Mouse (Mus musculus): ENCODE results near the gene Tbk1. TPM values are rescaled to one million over a fixed set of nuclear protein-coding genes. Genes with fewer than 3 reads are reported as not detected.

Tbk1 gene
- polyA plus RNA-seq, 1 experiment: 39.0 TPM

DNA sequence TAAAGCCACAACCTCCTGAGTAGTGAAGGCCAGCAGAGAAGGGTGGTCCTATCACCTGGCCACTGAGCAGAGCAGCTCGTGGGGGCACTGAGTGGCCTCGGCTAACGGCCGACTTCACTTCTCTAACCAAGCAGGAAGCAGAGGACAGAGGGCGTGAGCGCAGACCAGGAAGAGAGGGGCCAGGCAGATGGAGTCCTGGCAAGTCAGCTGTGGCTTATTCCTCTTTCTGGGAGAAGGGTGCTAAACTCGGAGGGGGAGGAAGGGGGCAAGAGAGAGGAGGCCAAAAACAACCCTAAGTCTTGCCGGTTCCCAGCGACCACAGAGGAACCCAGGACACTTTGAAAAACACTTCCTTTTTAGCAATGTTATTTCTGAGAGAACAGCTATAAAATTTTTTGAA, 10.0 kb upstream of the Tbk1 start:
- TF ChIP-seq CTCF (IDR thresholded peaks at IDR 0.05; ENCODE audit: borderline replicate concordance, insufficient read depth, low read length) (no peak), POLR2A (IDR thresholded peaks at IDR 0.05; ENCODE audit: low read depth, low read length) (no peak)
- Histone ChIP-seq H3K27ac (ENCODE audit: insufficient read depth, low read length) (no peak overlapping the region), H3K4me3 (ENCODE audit: insufficient read depth, low read length) (no peak overlapping the region), H3K4me1 (ENCODE audit: control insufficient read depth, insufficient read depth, low read length) (no peaks in the 10 kb centered on the region)

DNA sequence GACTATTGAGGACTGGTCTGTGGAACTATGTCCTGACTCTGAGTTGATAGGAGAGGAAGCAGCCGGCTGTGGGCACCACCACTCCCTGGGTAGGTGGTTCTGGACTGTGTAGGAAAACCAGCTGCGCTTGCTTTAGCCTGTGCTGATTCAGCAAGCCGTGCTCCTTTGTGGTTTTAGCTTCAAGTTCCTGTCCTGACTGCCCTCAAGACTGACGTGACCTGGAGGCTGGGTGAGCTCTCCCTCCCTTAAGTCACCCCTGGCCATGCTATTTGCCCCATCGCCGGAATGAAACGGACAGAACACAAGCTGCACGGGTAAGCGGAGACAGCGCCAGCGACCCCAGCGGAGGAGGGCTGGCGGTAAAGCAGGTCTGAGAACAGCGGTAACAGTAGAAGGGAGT, 4.5 kb upstream of the Tbk1 start:
- Histone ChIP-seq H3K27ac (ENCODE audit: insufficient read depth, low read length) (no peak overlapping the region), H3K4me3 (ENCODE audit: insufficient read depth, low read length) (no peak overlapping the region), H3K4me1 (ENCODE audit: control insufficient read depth, insufficient read depth, low read length) (peaks cover 4% of the 10 kb centered on the region; the same call in 1 of the 2 replicates)
- TF ChIP-seq CTCF (IDR thresholded peaks at IDR 0.05; ENCODE audit: borderline replicate concordance, insufficient read depth, low read length): no peak
- TF ChIP-seq POLR2A (IDR thresholded peaks at IDR 0.05; ENCODE audit: low read depth, low read length): no peak

DNA sequence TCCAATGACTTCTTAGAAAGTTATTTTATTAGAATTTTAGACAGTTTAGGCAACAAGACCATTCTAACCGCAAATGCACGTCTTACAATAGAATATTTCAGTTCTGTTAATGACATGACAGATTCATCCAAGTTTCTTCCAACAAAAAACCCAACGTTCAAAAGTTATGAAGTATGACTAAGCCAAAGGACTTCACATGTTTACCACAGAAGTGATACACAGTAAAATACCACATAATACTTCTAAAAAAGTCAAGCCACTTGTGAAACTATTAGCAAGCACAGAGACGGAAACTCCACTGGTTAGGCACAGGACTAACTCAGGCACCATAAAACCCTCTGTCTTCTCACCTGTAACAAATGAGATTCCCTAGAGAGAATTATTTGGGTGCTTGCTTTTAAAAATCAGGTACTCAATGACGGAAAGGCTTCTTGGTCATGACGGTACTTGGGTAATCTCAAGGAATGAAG, 819 bp upstream of the Tbk1 start:
- peaks cover 4% of the 10 kb centered on the region; the same call in 1 of the 2 replicates for H3K4me1 ChIP-seq (ENCODE audit: control insufficient read depth, insufficient read depth, low read length)
- H3K4me3 ChIP-seq (ENCODE audit: insufficient read depth, low read length): peak overlapping the region; percentile 67
- TF ChIP-seq CTCF (IDR thresholded peaks at IDR 0.05; ENCODE audit: borderline replicate concordance, insufficient read depth, low read length) (no peak), POLR2A (IDR thresholded peaks at IDR 0.05; ENCODE audit: low read depth, low read length) (no peak)
- peak overlapping the region; percentile 94 for H3K27ac ChIP-seq (ENCODE audit: insufficient read depth, low read length)

DNA sequence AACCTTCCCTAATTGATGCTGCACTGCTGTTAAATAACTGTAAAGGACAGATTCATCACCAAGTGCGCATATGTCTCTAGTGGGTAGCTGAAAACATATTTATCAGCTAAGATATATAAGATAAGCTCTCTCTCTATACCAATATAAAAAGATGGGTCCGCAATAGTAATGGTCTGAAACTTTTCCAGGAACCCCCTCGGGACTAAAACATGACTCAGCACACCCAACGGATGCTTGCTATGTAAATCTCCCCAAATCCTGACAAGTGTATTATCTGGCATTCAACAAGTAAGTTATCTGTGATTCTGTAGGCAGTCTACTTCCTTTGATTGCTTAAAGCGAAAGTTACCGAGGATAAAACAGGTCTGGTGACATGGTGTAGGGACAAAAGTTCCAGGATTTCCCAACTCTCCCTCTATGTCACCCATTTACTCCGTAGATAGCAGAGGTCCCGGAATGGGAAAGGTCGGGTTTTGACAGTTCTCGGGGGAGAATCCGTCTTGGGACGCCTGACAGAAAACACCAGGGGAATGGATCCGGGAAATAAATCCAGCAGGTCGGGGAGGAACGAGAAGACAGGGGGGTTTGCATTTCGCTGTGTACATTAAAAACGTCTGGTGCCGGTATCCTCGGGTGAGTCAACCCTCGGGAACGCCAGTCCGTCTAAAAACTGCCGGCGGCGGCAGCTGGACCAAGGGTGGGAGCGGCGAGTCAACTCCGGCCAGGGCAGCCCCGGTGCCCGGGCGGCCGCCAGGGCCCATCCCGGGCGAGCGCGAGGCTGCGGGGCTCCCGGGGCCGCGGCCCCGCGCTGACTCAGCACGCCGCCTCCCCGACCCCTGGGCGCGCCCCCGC, 570 bp downstream of the Tbk1 start:
- H3K27ac ChIP-seq (ENCODE audit: insufficient read depth, low read length): peak overlapping the region; percentile 93
- no peak for TF ChIP-seq CTCF (IDR thresholded peaks at IDR 0.05; ENCODE audit: borderline replicate concordance, insufficient read depth, low read length)
- TF ChIP-seq POLR2A (IDR thresholded peaks at IDR 0.05; ENCODE audit: low read depth, low read length): no peak
- H3K4me3 ChIP-seq (ENCODE audit: insufficient read depth, low read length): peak overlapping the region; percentile 88
- peaks cover 4% of the 10 kb centered on the region; the same call in 1 of the 2 replicates for H3K4me1 ChIP-seq (ENCODE audit: control insufficient read depth, insufficient read depth, low read length)

DNA sequence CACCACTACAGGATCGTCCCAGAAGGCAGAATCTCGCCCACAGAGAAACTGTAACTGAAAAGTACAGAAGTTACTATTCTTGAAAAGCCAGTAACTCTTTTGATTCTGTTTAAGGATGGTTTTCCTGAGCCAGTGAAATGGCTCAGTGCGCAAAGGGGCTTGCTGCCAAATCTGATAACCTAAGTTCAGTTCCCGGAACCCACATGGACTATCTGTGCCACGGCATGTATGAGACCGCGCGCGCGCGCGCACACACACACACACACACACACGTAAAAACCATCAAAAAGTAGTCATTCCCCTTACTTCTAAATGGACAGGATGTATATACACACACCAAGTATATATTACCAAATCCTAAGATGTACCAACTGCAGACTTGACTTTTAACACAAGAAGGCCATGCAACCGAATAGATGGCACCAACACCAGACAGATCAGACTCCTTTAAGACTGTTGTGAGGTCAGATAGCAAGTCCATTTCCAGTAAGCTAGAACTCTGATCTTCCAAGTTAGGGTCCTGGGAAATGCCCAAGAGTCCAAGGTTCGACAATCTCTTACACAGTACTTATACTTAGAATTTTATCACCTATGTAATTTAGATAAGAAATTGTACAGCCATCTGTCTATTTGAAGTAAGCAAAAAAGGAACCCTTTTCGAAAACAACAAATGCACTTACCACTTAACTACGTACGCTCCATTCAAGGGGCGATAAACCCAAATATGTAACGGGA, 1.4 kb downstream of the Tbk1 start:
- Histone ChIP-seq H3K27ac (ENCODE audit: insufficient read depth, low read length) (0 out of 2 replicates have a peak overlapping the region, but pooled peaks have one; percentile 93), H3K4me3 (ENCODE audit: insufficient read depth, low read length) (peak overlapping the region; percentile 88), H3K4me1 (ENCODE audit: control insufficient read depth, insufficient read depth, low read length) (peaks cover 4% of the 10 kb centered on the region; the same call in 1 of the 2 replicates)
- TF ChIP-seq POLR2A (IDR thresholded peaks at IDR 0.05; ENCODE audit: low read depth, low read length) (no peak), CTCF (IDR thresholded peaks at IDR 0.05; ENCODE audit: borderline replicate concordance, insufficient read depth, low read length) (no peak)

DNA sequence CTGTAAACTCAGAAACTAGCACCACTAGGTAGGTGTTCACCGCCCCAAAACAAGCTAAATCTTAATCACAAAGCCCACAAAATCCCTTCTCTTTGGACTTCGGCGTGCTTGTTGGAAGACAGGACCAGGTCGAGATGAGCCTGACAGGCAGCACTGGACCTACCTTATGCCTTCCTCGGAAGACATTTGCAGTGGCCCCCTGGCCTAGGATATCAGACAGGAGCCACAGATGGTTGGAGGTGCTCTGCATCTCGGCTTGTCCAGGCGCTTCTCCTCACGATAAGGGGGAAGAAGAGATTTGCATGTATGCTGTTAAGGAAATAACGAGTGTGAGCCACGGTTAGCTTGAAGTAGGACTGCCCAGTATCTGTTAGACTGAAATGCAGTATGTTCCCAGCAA, 2.6 kb downstream of the Tbk1 start:
- TF ChIP-seq CTCF (IDR thresholded peaks at IDR 0.05; ENCODE audit: borderline replicate concordance, insufficient read depth, low read length) (no peak), POLR2A (IDR thresholded peaks at IDR 0.05; ENCODE audit: low read depth, low read length) (no peak)
- Histone ChIP-seq H3K4me3 (ENCODE audit: insufficient read depth, low read length) (no peak overlapping the region), H3K4me1 (ENCODE audit: control insufficient read depth, insufficient read depth, low read length) (peaks cover 4% of the 10 kb centered on the region; the same call in 1 of the 2 replicates), H3K27ac (ENCODE audit: insufficient read depth, low read length) (no peak overlapping the region)

DNA sequence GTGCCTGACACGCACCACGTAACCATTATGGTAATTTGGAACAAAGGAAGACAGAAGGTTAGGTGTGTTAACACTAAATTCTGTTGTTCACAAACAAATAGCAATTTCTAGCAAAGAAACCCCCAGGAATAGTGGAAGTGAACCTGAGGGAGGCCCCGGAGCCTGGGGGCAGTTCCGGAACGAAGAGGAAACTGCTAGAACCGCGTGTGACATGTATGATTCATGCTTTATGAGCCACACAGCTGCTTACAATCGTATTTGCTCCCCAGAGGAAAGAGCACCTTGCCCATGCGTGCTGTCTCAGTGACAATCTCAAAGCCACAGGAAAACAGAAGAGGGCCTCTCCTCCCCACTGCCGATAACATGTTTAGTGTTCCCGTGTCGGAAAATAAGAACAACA, 3.6 kb downstream of the Tbk1 start:
- no peak for TF ChIP-seq POLR2A (IDR thresholded peaks at IDR 0.05; ENCODE audit: low read depth, low read length)
- TF ChIP-seq CTCF (IDR thresholded peaks at IDR 0.05; ENCODE audit: borderline replicate concordance, insufficient read depth, low read length): no peak
- H3K4me1 ChIP-seq (ENCODE audit: control insufficient read depth, insufficient read depth, low read length): peaks cover 2% of the 10 kb centered on the region; the same call in 1 of the 2 replicates
- H3K27ac ChIP-seq (ENCODE audit: insufficient read depth, low read length): no peak overlapping the region
- H3K4me3 ChIP-seq (ENCODE audit: insufficient read depth, low read length): no peak overlapping the region

DNA sequence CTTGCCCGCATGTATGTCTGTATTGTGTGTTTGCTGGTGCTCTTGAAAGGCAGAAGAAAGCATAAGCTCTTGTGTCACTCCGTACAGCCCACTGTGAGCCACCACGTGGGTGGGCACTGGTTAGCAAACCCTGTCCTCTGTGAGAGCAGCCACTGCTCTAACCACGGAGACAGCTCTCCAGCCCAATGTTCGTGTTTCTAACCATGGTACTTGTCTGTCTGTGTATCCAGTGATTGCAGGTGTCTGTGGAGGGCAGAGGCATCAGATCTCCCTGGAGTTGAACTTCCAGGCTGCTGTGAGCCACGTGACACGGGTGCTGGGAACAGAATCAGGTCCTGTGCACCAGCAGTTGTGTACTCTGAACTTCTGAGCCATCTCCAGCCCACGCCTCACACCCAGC, 4.3 kb downstream of the Tbk1 start:
- Histone ChIP-seq H3K27ac (ENCODE audit: insufficient read depth, low read length) (no peak overlapping the region), H3K4me3 (ENCODE audit: insufficient read depth, low read length) (no peak overlapping the region), H3K4me1 (ENCODE audit: control insufficient read depth, insufficient read depth, low read length) (no peaks in the 10 kb centered on the region)
- TF ChIP-seq CTCF (IDR thresholded peaks at IDR 0.05; ENCODE audit: borderline replicate concordance, insufficient read depth, low read length): no peak
- no peak for TF ChIP-seq POLR2A (IDR thresholded peaks at IDR 0.05; ENCODE audit: low read depth, low read length)

DNA sequence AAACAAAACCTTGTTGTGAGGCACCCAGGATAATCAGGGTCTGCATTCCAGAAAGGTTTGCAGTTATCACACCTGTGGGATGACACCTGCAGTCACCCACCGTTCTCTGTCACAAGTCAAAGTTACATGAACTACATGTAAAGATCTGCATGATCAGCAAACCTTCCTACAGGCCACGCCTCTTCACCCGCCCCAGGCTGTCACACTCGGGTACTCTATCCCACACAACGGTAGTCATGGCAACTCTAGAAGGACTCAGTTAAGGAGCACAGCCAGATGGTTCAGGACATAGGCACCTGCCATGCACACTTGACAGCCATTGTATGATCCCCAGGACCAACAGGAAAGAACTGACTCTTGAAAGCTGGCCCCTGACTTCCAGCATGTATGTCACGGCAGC, 5.2 kb downstream of the Tbk1 start:
- no peak overlapping the region for H3K4me3 ChIP-seq (ENCODE audit: insufficient read depth, low read length)
- H3K27ac ChIP-seq (ENCODE audit: insufficient read depth, low read length): no peak overlapping the region
- H3K4me1 ChIP-seq (ENCODE audit: control insufficient read depth, insufficient read depth, low read length): no peaks in the 10 kb centered on the region
- no peak for TF ChIP-seq POLR2A (IDR thresholded peaks at IDR 0.05; ENCODE audit: low read depth, low read length)

DNA sequence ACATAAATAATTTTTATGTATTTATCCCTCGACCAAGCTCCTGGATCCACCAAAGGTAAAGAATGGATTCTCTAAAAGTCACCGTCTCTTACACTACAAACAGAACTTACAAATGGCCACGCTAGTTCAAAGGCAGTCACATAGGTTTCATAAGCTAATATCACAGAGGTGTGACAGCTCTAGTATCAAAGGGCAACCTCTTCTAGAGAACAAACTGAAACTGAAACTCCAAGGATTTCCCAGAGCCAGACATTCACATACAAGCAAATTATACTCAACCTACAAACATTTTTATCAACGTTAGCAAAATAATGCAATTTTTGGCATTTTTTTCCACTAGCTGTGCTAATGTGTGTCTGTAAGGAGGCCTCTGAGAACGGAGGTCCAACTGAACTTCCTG, 6.2 kb downstream of the Tbk1 start:
- Histone ChIP-seq H3K4me1 (ENCODE audit: control insufficient read depth, insufficient read depth, low read length) (no peaks in the 10 kb centered on the region), H3K4me3 (ENCODE audit: insufficient read depth, low read length) (no peak overlapping the region), H3K27ac (ENCODE audit: insufficient read depth, low read length) (no peak overlapping the region)
- TF ChIP-seq POLR2A (IDR thresholded peaks at IDR 0.05; ENCODE audit: low read depth, low read length): no peak
- no peak for TF ChIP-seq CTCF (IDR thresholded peaks at IDR 0.05; ENCODE audit: borderline replicate concordance, insufficient read depth, low read length)

All from embryonic fibroblast, embryonic 13.5 days (primary cell).